Mouse (Mus musculus) myocyte (in vitro differentiated cells): ENCODE data around the gene Avpr2.

Experiments
- MYOG ChIP-seq, 3 experiments: IDR thresholded peaks; one replicate each; pipeline ENCODE4 v1.6.1; 2011; ENCODE audit warnings: control low read depth in 2 of 3, low read depth in 2 of 3, mild to moderate bottlenecking in 2 of 3; ENCODE audit not compliant: insufficient read length in 2 of 3, control insufficient read depth in 1 of 3, insufficient read depth in 1 of 3
- POLR2A ChIP-seq: IDR thresholded peaks from one replicate; pipeline ENCODE4 v1.6.1; 2011; ENCODE audit warnings: low read depth, mild to moderate bottlenecking, control low read depth, moderate library complexity; ENCODE audit not compliant: insufficient read length
- TCF12 ChIP-seq: IDR thresholded peaks from one replicate; pipeline ENCODE4 v1.6.1; 2011; ENCODE audit warnings: mild to moderate bottlenecking, control low read depth; ENCODE audit not compliant: poor library complexity, insufficient read depth, severe bottlenecking
- TCF3 ChIP-seq: IDR thresholded peaks from one replicate; pipeline ENCODE4 v1.6.1; 2011; ENCODE audit warnings: low read depth, control low read depth; ENCODE audit not compliant: insufficient read length

- no peak for TF ChIP-seq TCF12
- TF ChIP-seq POLR2A: no peak
- TF ChIP-seq MYOG (IDR thresholded peaks at IDR 0.05; ENCODE audit: control insufficient read depth in 1 of 3, insufficient read depth in 1 of 3, insufficient read length in 2 of 3, low read depth in 2 of 3): no peak
- no peak for TF ChIP-seq TCF3
Observed at GRCm38 (mm10) chrX:73891551-73892152, at the start of gene Avpr2.
